Mouse (Mus musculus): Measurements from ENCODE around the gene Kng2.
"Not testable (repeated sequence)": the region's sequence is repeated elsewhere in the genome, so short reads cannot be mapped to it uniquely, and the experiment has no call there.

Gene Kng2

DNA sequence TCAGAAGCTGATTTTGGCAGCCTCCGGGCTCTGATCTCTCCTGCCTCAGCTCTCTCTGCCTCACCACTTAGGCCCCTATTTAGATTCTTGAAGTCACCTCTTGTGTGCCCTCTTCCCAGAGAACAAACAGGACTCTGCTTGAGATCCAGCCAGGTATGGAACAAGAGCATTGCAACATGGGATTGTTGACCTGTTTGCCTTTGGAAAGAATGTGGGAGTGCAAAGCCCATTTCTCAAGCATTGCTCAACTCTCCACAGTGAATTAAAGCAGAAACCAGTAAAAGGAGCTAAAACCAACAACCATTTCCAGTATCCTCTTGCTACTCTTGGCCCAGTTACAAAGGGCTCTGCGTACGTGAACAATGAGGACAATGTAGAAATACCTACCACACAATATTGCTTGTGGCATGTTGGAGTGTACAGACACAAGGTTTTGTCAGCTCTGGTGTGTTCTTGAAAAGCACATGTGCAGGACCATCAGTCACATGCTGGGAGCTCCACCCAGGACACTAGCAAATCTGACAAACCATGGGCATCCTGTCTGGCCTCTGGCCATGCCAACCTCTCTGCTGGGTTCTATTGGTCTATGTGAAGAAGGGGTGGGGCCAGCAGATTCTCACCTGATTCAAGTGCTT lies at the start of gene Kng2:
TSS of gene Kng2 (minus strand) at position 517 of the 635 bp plus-strand sequence.
- not testable (repeated sequence) for DNase-seq (ENCODE audit: low spot score)

DNA sequence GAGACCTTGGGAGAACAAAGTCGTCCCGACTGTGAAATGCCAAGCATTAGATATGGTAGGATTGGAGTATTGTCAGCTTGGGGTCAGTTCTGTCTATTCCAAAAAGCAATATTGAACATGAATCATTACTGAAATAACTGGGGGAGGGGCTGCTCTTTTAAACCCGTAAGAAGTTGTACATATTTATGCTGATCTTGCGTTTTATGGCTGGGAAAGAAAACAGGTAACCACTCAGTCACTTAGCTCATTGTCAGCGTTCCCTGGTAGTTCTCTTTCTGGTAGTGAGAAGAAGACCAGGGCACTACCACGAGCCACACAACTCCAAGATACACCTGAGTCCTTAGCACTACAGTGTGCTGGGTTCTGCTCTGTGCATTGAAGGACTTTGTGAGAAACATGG lies 48.2 kb upstream of the Kng2 start:
- DNase-seq (ENCODE audit: low spot score): not testable (repeated sequence)

DNA sequence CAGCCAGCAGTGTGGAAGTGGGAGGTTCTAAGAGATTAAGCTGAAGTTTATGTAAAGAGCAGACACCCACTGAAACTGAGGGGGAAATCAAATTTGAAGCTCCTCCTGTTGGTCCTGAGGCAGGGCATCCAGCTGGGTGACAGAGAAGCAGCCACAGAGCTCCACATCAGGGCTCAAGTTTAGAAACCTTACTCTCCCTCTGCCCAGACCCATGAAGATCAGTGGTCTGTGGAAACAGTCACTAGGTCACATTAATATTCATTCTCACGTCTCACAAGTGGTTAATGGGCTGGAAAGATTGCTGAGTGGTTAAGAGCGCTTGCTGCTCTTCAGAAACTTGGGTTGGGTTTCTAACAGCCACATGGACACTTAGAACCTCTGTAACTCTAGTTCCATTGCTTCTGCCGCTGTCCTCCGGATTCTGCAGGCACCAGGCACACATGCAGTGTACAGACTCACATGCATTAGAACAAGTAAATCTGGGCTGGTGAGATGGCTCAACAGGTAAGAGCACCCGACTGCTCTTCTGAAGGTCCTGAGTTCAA lies 31.6 kb upstream of the Kng2 start:
- DNase-seq (ENCODE audit: low spot score): not testable (repeated sequence)

DNA sequence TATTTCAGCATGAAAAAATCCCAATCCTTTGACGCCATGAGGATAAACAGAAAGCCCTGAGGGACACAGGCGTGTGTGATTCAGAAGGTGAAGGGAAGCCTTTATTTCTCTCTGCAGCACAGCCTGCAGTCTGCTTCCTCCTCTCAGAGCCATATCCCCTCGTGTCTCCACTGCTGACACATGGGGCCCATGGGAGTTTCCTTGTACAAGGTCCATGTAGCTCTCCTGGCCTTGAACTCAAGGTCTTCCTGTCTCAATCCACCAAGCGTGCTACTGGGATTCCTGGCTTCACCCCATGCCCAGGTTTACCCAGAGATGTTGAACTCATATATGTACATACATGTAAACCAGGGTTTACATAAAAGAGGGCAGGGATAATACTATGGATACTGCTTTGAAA lies 30.3 kb upstream of the Kng2 start:
- DNase-seq (ENCODE audit: low spot score): not testable (repeated sequence)

GRCm38 (mm10) chr16:23057668-23058447 lies 28.6 kb upstream of the Kng2 start, which contains the start of gene Kng1:
Gene Kng1, plus strand, starts transcription at chr16:23057865.
- not testable (repeated sequence) for DNase-seq (ENCODE audit: low spot score)

GRCm38 (mm10) chr16:23046319-23046718 lies 17.0 kb upstream of the Kng2 start:
- DNase-seq (ENCODE audit: low spot score): no peak

DNA sequence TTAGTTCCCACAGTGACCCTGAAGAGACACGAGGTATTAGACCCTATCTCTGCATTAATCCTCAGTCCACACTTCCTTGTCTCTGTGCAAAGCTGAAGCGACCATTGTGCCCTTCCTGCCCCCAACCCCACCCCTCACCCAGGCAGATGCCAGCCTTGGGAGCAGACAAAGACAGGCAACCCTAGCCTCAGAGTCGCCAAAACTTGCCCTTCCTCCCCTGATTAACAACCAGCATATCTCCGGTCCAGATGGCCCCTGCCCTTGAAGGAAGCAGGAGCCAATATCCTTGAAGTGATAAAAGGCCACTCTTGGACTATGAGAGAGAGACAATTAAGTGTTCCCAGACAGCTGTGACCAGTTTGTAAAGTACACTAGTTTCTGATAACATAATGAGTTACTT lies 11.6 kb upstream of the Kng2 start:
- no peak for DNase-seq (ENCODE audit: low spot score)

DNA sequence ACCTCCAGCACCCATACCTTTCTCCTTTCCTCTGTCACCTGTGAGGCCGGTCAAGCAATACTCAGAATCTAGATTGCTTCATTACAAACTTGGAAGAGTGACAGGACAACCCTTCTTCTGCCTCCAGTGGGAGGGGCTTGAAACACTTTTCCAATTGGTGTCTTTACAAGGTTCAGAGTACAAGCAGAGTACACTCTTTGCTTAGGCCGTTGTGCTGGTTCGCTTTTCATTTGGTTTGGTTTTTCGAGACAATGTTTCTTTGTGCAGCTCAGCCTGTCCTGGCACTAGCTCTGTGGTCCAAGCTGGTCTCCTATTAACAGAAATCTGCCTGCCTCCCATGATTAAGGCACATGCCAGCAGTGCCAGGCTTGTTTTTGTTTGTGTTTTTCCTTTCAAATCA lies 10.0 kb upstream of the Kng2 start:
- DNase-seq (ENCODE audit: low spot score): no peak

GRCm38 (mm10) chr16:23037744-23038143 lies 8.5 kb upstream of the Kng2 start:
- DNase-seq (ENCODE audit: low spot score): no peak

- DNase-seq (ENCODE audit: low spot score): no peak
Observed at GRCm38 (mm10) chr16:23033673-23034072, 4.4 kb upstream of the Kng2 start.

- no peak for DNase-seq (ENCODE audit: low spot score)
Observed at GRCm38 (mm10) chr16:23030673-23031435, 1.6 kb upstream of the Kng2 start.

- DNase-seq (ENCODE audit: low spot score): not testable (repeated sequence)
Observed at GRCm38 (mm10) chr16:23027341-23027740, 1.9 kb downstream of the Kng2 start.

- no peak for DNase-seq (ENCODE audit: low spot score)
Observed at GRCm38 (mm10) chr16:23026582-23026981, 2.7 kb downstream of the Kng2 start.

DNA sequence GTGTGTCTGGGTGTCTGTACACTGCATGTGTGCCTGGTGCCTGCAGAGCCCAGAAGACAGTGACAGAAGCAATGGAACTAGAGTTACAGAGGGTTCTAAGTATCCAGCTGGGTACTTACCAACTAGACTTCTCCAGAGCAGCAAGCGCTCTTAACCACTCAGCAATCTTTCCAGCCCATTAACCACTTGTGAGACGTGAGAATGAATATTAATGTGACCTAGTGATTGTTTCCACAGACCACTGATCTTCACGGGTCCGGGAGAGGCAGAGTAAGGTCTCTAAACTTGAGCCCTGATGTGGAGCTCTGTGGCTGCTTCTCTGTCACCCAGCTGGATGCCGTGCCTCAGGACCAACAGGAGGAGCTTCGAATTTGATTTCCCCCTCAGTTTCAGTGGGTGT lies 4.2 kb downstream of the Kng2 start:
- no peak for DNase-seq (ENCODE audit: low spot score)

GRCm38 (mm10) chr16:23020571-23020970 lies 8.7 kb downstream of the Kng2 start:
- DNase-seq (ENCODE audit: low spot score): not testable (repeated sequence)

DNA sequence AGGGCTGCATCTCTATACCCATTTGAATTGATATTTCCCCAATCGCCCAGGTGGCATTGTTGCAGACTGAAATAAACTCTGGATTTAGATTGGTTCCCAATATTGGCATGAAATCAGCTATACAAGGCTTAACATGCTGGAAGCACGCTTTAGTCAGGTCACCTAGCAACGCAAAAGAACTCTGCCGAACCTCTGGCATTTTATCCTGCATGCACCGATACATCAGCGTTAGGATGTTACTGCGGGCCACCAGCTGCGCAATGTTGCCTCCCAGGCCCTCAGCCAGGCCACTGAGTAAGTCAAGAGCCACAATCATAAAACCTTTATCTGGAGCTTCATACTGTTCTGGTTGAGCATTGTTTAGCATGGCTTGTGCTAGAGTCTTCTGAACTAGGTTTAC lies 14.6 kb downstream of the Kng2 start:
- DNase-seq (ENCODE audit: low spot score): not testable (repeated sequence)

GRCm38 (mm10) chr16:23013786-23014185 lies 15.5 kb downstream of the Kng2 start:
- not testable (repeated sequence) for DNase-seq (ENCODE audit: low spot score)

GRCm38 (mm10) chr16:22996951-22997350 lies 32.3 kb downstream of the Kng2 start:
- not testable (repeated sequence) for DNase-seq (ENCODE audit: low spot score)

DNA sequence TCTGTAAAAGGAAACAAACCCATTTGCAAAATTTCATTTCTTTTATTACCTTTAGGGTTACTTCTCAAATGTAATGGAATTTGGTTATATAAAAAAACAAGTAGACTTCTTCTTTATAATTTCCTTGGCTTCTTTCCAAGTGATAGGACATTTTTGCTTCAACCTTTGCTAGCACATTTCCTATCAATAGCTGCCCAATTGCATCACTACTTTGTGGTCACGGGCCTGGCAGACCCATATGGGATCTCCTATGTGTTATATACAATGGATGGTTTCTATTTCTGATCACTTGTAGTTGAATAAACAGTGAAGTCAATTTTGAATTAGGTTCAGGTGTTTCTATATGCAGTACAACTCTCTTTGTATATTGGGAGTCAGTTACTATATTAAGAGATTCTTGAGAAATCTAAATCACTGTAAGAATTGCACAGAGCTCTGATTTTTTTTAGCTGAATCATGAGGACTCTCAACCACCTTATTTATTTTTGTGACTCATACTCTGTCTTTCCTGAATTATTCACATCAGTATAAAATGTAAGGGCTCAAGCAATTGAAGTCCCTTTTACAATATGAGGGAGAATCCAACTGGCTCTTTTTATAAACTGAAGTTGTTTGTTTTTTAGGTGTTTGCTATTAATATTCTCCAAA lies 61.8 kb downstream of the Kng2 start:
- no peak for DNase-seq (ENCODE audit: low spot score)

DNA sequence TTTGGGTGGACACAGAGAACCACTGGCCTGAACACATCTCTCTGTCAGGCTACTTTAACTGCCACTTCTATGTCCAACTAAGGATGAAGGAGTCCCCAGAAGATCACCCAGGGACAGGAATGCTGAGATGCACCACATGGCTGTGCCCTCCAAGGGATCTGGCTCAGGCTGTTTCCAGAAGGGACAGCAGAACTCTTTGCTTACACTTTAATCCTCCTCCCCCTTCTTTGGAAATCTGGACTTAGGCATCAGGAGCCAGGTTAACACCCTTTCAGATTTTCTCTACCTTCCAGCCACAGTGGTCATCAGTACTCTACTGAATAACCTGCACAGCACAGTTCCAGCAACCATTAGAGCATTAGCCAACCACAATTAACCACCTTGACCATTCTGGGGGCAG lies 66.0 kb downstream of the Kng2 start:
- no peak for DNase-seq (ENCODE audit: low spot score)

DNA sequence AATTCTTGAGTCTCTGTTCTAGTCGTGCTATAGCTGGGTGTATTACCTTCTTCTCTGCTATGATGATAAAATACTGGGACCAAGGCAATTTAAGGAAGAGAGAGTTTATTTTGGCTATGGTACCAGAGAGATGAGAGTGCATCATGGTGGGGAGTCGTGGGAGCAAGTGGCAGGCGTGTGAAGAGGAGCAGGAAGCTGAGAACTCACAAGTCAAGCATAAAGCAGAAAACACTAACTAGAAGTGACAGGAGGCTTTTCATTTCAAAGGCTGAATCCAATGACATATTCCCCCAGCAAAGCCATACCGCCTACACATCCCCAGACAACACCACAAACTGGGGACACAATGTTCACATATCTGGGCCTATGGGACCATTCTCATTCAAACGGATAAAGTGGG lies 67.0 kb downstream of the Kng2 start:
- no peak for DNase-seq (ENCODE audit: low spot score)

- DNase-seq (ENCODE audit: low spot score): no peak
Observed at GRCm38 (mm10) chr16:22961073-22961472, 68.2 kb downstream of the Kng2 start.

Measured in testis, postnatal 10 days (tissue).